Mouse (Mus musculus) midbrain, embryonic 16.5 days (tissue): ENCODE measurements at regions not wholly inside any gene's neighbourhood (a gene's known extent, or its start where the extent isn't known, plus 50 kb on each side); places are given as distances from the start of the nearest gene placed in this dataset.
"Not testable (repeated sequence)": the region's sequence is repeated elsewhere in the genome, so short reads cannot be mapped to it uniquely, and the experiment has no call there.

ENCODE experiments used
- ATAC-seq: fragments of 200-750 bp; cut with Nextera tagmentation; 2 replicates; pipeline ENCODE4 v1.8.0; 2017; ENCODE audit warnings: moderate TSS enrichment
- H3K27ac ChIP-seq: fragments of 300-500 bp; sonication (generic); 2 replicates; pipeline ENCODE4 v1.5.1; 2014; ENCODE audit warnings: mild to moderate bottlenecking, low read length, mixed read lengths
- H3K27me3 ChIP-seq: fragments of 300-500 bp; sonication (generic); 2 replicates; pipeline ENCODE4 v1.6.1; 2014; ENCODE audit warnings: low read depth, low read length, mixed read lengths; ENCODE audit not compliant: control insufficient read depth, insufficient read depth
- H3K36me3 ChIP-seq: fragments of 300-500 bp; sonication (generic); 2 replicates; pipeline ENCODE4 v1.6.1; 2014; ENCODE audit warnings: mild to moderate bottlenecking, low read length, moderate library complexity, mixed read lengths; ENCODE audit not compliant: control insufficient read depth, insufficient read depth
- H3K4me1 ChIP-seq: fragments of 300-500 bp; sonication (generic); 2 replicates; pipeline ENCODE4 v1.6.1; 2014; ENCODE audit warnings: mild to moderate bottlenecking, low read length, mixed read lengths; ENCODE audit not compliant: control insufficient read depth, insufficient read depth
- H3K4me2 ChIP-seq: fragments of 300-500 bp; sonication (generic); 2 replicates; pipeline ENCODE4 v1.6.1; 2014; ENCODE audit warnings: mild to moderate bottlenecking, low read length, mixed read lengths
- H3K4me3 ChIP-seq: fragments of 300-500 bp; sonication (generic); 2 replicates; pipeline ENCODE4 v1.5.1; 2014; ENCODE audit warnings: low read depth, mild to moderate bottlenecking, low read length, moderate library complexity, mixed read lengths
- H3K9ac ChIP-seq: fragments of 300-500 bp; sonication (generic); 2 replicates; pipeline ENCODE4 v1.6.1; 2014; ENCODE audit warnings: low read depth, low read length, mixed read lengths
- H3K9me3 ChIP-seq: fragments of 300-500 bp; sonication (generic); replicated peaks from 2 replicates; pipeline ENCODE4 v1.6.1; 2014; ENCODE audit warnings: mild to moderate bottlenecking, low read length, mixed read lengths; ENCODE audit not compliant: control insufficient read depth, poor library complexity, severe bottlenecking
- WGBS: fragments of 180-500 bp; shearing (Covaris S2); extraction: QIAGEN DNeasy Blood & Tissue Kit; methylation state at CpG from one replicate; pipeline ENCODE4 v1.1.7; 2014; 5-methylcytosine and 5-hydroxymethylcytosine counted together

DNA sequence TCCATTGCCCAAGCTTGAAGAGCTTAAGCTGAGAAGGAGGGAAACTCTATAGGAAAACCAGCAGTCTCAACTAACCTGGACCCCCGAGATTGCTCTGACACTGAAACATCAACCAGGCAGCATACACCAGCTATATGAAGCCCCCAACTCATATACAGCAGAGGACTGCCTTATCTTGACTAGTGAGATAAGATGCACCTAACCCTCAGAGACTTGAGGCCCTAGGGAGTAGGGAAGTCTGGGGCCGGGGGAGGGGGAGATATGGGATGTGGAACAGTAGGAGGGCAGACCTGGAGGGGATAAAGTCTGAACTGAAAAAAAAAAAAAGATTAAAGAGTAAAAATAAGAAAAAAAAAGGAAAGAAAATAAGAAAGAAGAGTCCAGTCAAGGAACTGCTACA lies 540.5 kb upstream of the Pkdcc start:
- Histone ChIP-seq H3K4me2 (no peak overlapping the region), H3K36me3 (no peaks in the 10 kb centered on the region), H3K4me3 (no peak overlapping the region), H3K9ac (no peak overlapping the region), H3K4me1 (no peaks in the 10 kb centered on the region), H3K27ac (no peak overlapping the region), H3K9me3 (no peaks in the 10 kb centered on the region), H3K27me3 (no peaks in the 10 kb centered on the region)
- ATAC-seq: no peak
- 91% methylated on average over 2 of the region's 2 CpGs for WGBS

GRCm38 (mm10) chr17:82666557-82666956 lies 548.5 kb upstream of the Pkdcc start:
- WGBS: 66% methylated on average over 1 of the region's 1 CpGs
- not testable (repeated sequence) for H3K4me3 ChIP-seq, H3K4me2 ChIP-seq, H3K9me3 ChIP-seq, H3K4me1 ChIP-seq, ATAC-seq, H3K27me3 ChIP-seq, H3K9ac ChIP-seq, H3K27ac ChIP-seq, H3K36me3 ChIP-seq

DNA sequence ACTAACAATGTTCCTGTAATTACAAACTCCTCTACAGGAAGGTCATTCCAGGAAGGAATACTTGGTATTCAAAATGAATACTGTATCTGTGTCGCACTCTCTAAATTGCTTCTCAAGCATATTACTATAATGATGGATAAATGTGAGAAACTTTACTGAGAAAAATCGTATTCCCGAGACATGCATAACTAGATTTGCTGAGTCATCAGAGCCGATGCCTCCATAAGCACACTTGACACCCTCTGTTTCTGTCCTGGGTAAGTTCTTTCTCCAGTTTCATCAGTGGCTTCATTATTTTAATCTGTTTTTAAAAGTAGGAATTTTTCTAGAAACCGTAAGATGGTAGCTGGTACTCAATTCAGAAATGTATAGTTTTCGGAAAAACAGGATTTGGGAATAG lies 550.7 kb upstream of the Pkdcc start:
- no peaks in the 10 kb centered on the region for H3K9me3 ChIP-seq
- 90% methylated on average over 6 of the region's 6 CpGs for WGBS
- ATAC-seq: no peak
- no peak overlapping the region for H3K4me2 ChIP-seq
- H3K27me3 ChIP-seq: no peaks in the 10 kb centered on the region
- no peak overlapping the region for H3K27ac ChIP-seq
- H3K4me3 ChIP-seq: no peak overlapping the region
- no peak overlapping the region for H3K9ac ChIP-seq
- H3K4me1 ChIP-seq: no peaks in the 10 kb centered on the region
- no peaks in the 10 kb centered on the region for H3K36me3 ChIP-seq

DNA sequence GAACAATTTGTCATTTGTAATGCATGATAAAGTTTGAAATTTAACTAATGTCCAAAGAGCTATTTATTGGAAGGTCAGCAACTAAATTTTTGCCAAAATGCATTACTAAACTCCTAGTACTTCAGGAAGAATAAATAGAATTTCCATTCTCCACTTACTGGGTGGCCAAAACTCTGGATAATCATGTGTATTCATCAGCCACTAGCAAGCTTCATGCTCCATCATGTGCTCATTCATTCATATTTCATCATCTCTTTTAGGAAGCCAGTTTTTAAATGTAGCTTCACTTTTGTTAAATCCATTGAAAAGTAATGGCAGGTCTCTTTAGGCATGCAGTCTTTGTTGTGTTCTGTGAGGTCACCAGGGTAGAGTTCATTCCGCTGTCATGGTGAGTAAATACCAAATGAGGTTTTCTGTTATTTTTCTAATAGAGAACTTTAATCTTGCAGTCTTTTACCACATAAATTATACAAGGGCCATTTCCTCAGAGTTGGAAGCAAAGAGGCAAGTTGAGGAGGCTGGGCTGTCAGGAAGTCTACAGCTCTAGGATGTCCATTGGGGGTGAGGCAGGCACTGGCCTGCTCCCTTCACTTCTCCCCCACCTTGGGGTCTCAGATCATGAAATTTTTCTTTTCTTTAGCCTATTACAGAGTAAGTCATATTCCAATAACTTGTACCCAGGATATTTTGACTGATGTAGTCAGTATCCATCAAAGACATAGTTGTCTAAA lies 578.5 kb upstream of the Pkdcc start:
- 93% methylated on average over 1 of the region's 1 CpGs for WGBS
- no peak for ATAC-seq
- no peak overlapping the region for H3K4me2 ChIP-seq
- no peak overlapping the region for H3K9ac ChIP-seq
- H3K4me3 ChIP-seq: no peak overlapping the region
- H3K9me3 ChIP-seq: no peaks in the 10 kb centered on the region
- H3K27me3 ChIP-seq: no peaks in the 10 kb centered on the region
- H3K36me3 ChIP-seq: no peaks in the 10 kb centered on the region
- H3K4me1 ChIP-seq: no peaks in the 10 kb centered on the region
- no peak overlapping the region for H3K27ac ChIP-seq

- Histone ChIP-seq H3K27ac (no peak overlapping the region), H3K9ac (no peak overlapping the region), H3K4me1 (no peaks in the 10 kb centered on the region), H3K27me3 (no peaks in the 10 kb centered on the region), H3K36me3 (no peaks in the 10 kb centered on the region), H3K4me3 (no peak overlapping the region), H3K4me2 (no peak overlapping the region), H3K9me3 (no peaks in the 10 kb centered on the region)
- WGBS: 71% methylated on average over 4 of the region's 4 CpGs
- no peak for ATAC-seq
Observed at GRCm38 (mm10) chr17:82635849-82636248, 579.2 kb upstream of the Pkdcc start.

DNA sequence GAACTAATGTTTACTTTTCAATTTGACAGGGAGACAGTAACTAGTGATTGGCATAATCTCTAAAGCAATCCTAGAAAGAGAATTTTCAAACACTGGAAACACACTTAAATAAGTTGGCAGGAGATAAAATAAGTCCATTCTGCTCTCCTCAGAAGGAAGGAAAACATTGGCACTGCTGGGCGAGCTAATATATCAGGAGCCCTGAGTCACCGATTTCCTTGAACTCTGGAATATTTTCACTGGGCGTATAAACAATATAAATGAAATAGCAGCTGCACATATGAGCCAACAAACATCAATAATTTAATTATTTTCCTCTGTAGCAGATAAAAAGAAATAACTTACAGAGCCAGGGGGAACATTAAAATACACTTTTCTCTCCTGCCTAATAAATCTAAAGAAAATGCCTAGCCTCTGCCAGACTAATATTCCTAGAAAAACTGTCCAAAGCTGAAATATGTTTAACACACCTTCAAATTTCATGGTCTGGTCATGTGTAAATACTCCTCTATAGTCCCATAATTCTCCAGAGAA lies 608.4 kb upstream of the Pkdcc start:
- 83% methylated on average over 3 of the region's 3 CpGs for WGBS
- Histone ChIP-seq H3K4me3 (no peak overlapping the region), H3K9me3 (no peaks in the 10 kb centered on the region), H3K27ac (no peak overlapping the region), H3K4me2 (no peak overlapping the region), H3K4me1 (no peaks in the 10 kb centered on the region), H3K36me3 (no peaks in the 10 kb centered on the region), H3K27me3 (no peaks in the 10 kb centered on the region), H3K9ac (no peak overlapping the region)
- no peak for ATAC-seq

DNA sequence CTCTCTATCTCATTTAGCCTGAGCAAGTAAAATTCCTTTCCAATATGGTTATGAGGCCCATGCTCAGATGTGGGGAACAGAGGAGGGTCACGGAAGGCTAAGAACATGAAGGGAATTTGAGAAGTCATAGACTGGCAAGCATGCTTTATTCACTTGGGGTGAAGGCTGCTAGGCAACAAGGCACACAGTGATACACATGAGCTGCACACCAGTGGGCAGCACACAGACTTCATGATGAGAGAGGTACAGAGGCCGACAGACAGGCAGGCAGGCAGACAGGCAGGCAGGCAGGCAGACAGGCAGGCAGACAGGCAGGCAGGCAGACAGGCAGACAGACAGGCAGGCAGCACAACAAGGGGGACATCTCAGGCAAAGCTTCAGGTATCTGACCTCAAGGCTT lies 631.3 kb upstream of the Pkdcc start:
- no peaks in the 10 kb centered on the region for H3K27me3 ChIP-seq
- no peak overlapping the region for H3K4me2 ChIP-seq
- ATAC-seq: no peak
- WGBS: 28% methylated on average over 2 of the region's 2 CpGs
- no peaks in the 10 kb centered on the region for H3K36me3 ChIP-seq
- no peak overlapping the region for H3K4me3 ChIP-seq
- no peak overlapping the region for H3K9ac ChIP-seq
- H3K27ac ChIP-seq: no peak overlapping the region
- no peaks in the 10 kb centered on the region for H3K4me1 ChIP-seq
- H3K9me3 ChIP-seq: no peaks in the 10 kb centered on the region

GRCm38 (mm10) chr17:82533521-82533920 lies 681.6 kb upstream of the Pkdcc start:
- Histone ChIP-seq H3K9me3 (no peaks in the 10 kb centered on the region), H3K4me1 (no peaks in the 10 kb centered on the region), H3K27ac (no peak overlapping the region), H3K36me3 (no peaks in the 10 kb centered on the region), H3K9ac (no peak overlapping the region), H3K4me2 (no peak overlapping the region), H3K27me3 (no peaks in the 10 kb centered on the region), H3K4me3 (no peak overlapping the region)
- ATAC-seq: no peak
- WGBS: 79% methylated on average over 5 of the region's 5 CpGs

- Histone ChIP-seq H3K9ac (no peak overlapping the region), H3K36me3 (no peaks in the 10 kb centered on the region), H3K4me2 (no peak overlapping the region), H3K9me3 (no peaks in the 10 kb centered on the region), H3K4me1 (no peaks in the 10 kb centered on the region), H3K27me3 (no peaks in the 10 kb centered on the region), H3K27ac (no peak overlapping the region), H3K4me3 (no peak overlapping the region)
- no peak for ATAC-seq
Observed at GRCm38 (mm10) chr17:82518129-82518528, 697.0 kb upstream of the Pkdcc start.
